Mouse (Mus musculus): ENCODE data around the gene Olfr1335.
"Not testable (repeated sequence)": the region's sequence is repeated elsewhere in the genome, so short reads cannot be mapped to it uniquely, and the experiment has no call there.

The Olfr1335 gene

GRCm38 (mm10) chr4:118809844-118810243, at the start of gene Olfr1335:
Gene Olfr1335, minus strand, starts transcription at chr4:118809944.
- DNase-seq: no peak

GRCm38 (mm10) chr4:118836179-118836578, 26.4 kb upstream of the Olfr1335 start, which contains the start of gene Olfr1333:
Gene Olfr1333, minus strand, starts transcription at chr4:118836279.
- no peak for DNase-seq

- no peak for DNase-seq
Measured at GRCm38 (mm10) chr4:118818921-118819320, 9.2 kb upstream of the Olfr1335 start.

GRCm38 (mm10) chr4:118792796-118793195, 16.9 kb downstream of the Olfr1335 start:
- DNase-seq: not testable (repeated sequence)

- no peak for DNase-seq
Measured at GRCm38 (mm10) chr4:118782486-118782885, 27.3 kb downstream of the Olfr1335 start, which contains the start of gene Olfr1337. Gene Olfr1337, minus strand, starts transcription at chr4:118782586.
